Mouse (Mus musculus) stomach, embryonic 16.5 days (tissue): ENCODE results near the gene Snn. TPM values are rescaled to one million over a fixed set of nuclear protein-coding genes. Genes with fewer than 3 reads are reported as not detected.
A peak's percentile ranks its signal among the peaks of the same experiment; 100 is the strongest.

Experiments used
- ATAC-seq: fragments of 200-750 bp; cut with Nextera tagmentation; 2 replicates; pipeline ENCODE4 v1.8.0; 2017; ENCODE audit warnings: moderate number of reproducible peaks, moderate TSS enrichment; ENCODE audit not compliant: insufficient read depth, low FRiP score
- H3K27ac ChIP-seq: fragments of 300-500 bp; sonication (generic); 2 replicates; pipeline ENCODE4 v1.5.1; 2014; ENCODE audit warnings: low read length
- H3K27me3 ChIP-seq: fragments of 300-500 bp; sonication (generic); 2 replicates; pipeline ENCODE4 v1.6.1; 2014; ENCODE audit warnings: low read length, control low read depth, mixed read lengths; ENCODE audit not compliant: control insufficient read depth, insufficient read depth
- H3K36me3 ChIP-seq: fragments of 300-500 bp; sonication (generic); 2 replicates; pipeline ENCODE4 v1.6.1; 2014; ENCODE audit warnings: low read length; ENCODE audit not compliant: control insufficient read depth, insufficient read depth
- H3K4me1 ChIP-seq: fragments of 300-500 bp; sonication (generic); 2 replicates; pipeline ENCODE4 v1.6.1; 2014; ENCODE audit warnings: low read length, control low read depth, mixed read lengths; ENCODE audit not compliant: control insufficient read depth, insufficient read depth
- H3K4me2 ChIP-seq: fragments of 300-500 bp; sonication (generic); 2 replicates; pipeline ENCODE4 v1.6.1; 2014; ENCODE audit warnings: low read depth, low read length, mixed read lengths
- H3K4me3 ChIP-seq: fragments of 300-500 bp; sonication (generic); replicated peaks from 2 replicates; pipeline ENCODE4 v1.5.1; 2014; ENCODE audit warnings: mild to moderate bottlenecking, low read length
- H3K9ac ChIP-seq: fragments of 300-500 bp; sonication (generic); 2 replicates; pipeline ENCODE4 v1.6.1; 2014; ENCODE audit warnings: low read length
- H3K9me3 ChIP-seq: fragments of 300-500 bp; sonication (generic); replicated peaks from 2 replicates; pipeline ENCODE4 v1.6.1; 2016; ENCODE audit warnings: low read length, control low read depth; ENCODE audit not compliant: control insufficient read depth
- WGBS: fragments of 180-500 bp; shearing (Covaris S2); extraction: QIAGEN DNeasy Blood & Tissue Kit; methylation state at CpG from one replicate; pipeline ENCODE4 v1.1.7; 2014; 5-methylcytosine and 5-hydroxymethylcytosine counted together
- polyA plus RNA-seq: library from polyadenylated mRNA; unstranded; fragments of >200 nt; fragmentation: Nextera tagmentation; extraction: Ambion mirVana; gene quantifications from 2 replicates; pipeline ENCODE4 v1.2.1, GENCODE M21; 2015

Gene Snn
- polyA plus RNA-seq, 1 experiment from 2014 or later: 23.6 TPM

GRCm38 (mm10) chr16:11035790-11036431 is 24.8 kb upstream of the Snn start:
- H3K4me2 ChIP-seq: no peak overlapping the region
- H3K9ac ChIP-seq: 0 out of 2 replicates have a peak overlapping the region, but pooled peaks have one; percentile 31
- no peaks in the 10 kb centered on the region for H3K4me1 ChIP-seq
- no peaks in the 10 kb centered on the region for H3K27me3 ChIP-seq
- H3K27ac ChIP-seq: no peak overlapping the region
- ATAC-seq: peak; percentile 51; the same call in 1 of the 2 replicates
- no peaks in the 10 kb centered on the region for H3K36me3 ChIP-seq
- WGBS: 28% methylated on average over 15 of the region's 15 CpGs
- no peaks in the 10 kb centered on the region for H3K9me3 ChIP-seq
- no peak overlapping the region for H3K4me3 ChIP-seq

DNA sequence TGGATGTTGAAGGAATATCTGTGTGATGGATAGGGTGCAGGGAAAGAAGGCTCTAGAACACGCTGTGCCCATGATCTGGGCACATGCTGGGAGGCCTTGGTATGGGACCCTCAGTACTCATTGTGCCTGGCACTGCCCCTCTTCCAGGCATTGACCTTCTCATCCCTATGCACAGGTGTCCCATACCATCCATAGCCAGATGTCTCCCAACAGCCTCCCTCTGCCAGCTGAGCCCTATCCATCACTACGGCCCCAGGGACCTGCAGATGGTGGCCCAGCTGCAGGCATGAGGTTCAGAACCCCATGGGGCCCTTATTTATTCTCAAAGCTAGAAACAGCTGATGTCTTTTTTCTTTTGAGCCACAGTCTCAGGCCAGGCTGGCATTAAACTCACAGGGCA is 20.1 kb upstream of the Snn start:
- no peak overlapping the region for H3K27ac ChIP-seq
- no peaks in the 10 kb centered on the region for H3K4me1 ChIP-seq
- H3K9me3 ChIP-seq: no peaks in the 10 kb centered on the region
- WGBS: 78% methylated on average over 2 of the region's 2 CpGs
- H3K36me3 ChIP-seq: no peaks in the 10 kb centered on the region
- no peak for ATAC-seq
- H3K9ac ChIP-seq: no peak overlapping the region
- H3K4me3 ChIP-seq: no peak overlapping the region
- H3K27me3 ChIP-seq: no peaks in the 10 kb centered on the region
- H3K4me2 ChIP-seq: no peak overlapping the region

- WGBS: 82% methylated on average over 5 of the region's 5 CpGs
- H3K4me3 ChIP-seq: no peak overlapping the region
- no peak for ATAC-seq
- H3K9ac ChIP-seq: no peak overlapping the region
- H3K27ac ChIP-seq: no peak overlapping the region
- no peaks in the 10 kb centered on the region for H3K9me3 ChIP-seq
- H3K4me1 ChIP-seq: no peaks in the 10 kb centered on the region
- H3K36me3 ChIP-seq: no peaks in the 10 kb centered on the region
- H3K27me3 ChIP-seq: no peaks in the 10 kb centered on the region
- H3K4me2 ChIP-seq: no peak overlapping the region
Observed at GRCm38 (mm10) chr16:11043239-11043638, 17.5 kb upstream of the Snn start.

DNA sequence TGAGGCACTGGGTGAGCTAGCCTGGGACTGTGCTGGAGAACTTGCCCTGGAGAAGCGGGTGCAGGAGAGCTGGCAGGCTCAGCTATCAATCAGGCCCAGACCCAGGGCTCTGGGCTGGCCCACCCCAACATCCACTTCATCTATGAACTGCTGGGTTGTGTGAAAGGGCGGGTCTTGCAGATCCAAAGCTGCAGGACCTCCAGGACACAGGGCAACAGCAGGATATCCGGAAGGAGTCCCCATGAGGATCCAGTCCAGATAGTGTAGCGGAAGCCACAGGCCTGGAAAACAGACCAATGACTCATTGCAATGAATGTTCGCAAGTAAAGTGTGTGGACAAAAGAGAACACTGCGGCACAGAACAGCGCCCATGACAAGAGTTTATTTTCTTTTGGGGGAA is 14.3 kb upstream of the Snn start:
- Histone ChIP-seq H3K36me3 (no peaks in the 10 kb centered on the region), H3K4me3 (no peak overlapping the region), H3K9me3 (no peaks in the 10 kb centered on the region), H3K4me1 (no peaks in the 10 kb centered on the region), H3K4me2 (no peak overlapping the region), H3K27ac (no peak overlapping the region), H3K27me3 (no peaks in the 10 kb centered on the region), H3K9ac (no peak overlapping the region)
- ATAC-seq: peak; percentile 17; the same call in 1 of the 2 replicates
- WGBS: 78% methylated on average over 7 of the region's 7 CpGs

GRCm38 (mm10) chr16:11047130-11047529 is 13.6 kb upstream of the Snn start:
- Histone ChIP-seq H3K27ac (no peak overlapping the region), H3K4me3 (no peak overlapping the region), H3K36me3 (no peaks in the 10 kb centered on the region), H3K4me2 (no peak overlapping the region), H3K9me3 (no peaks in the 10 kb centered on the region), H3K27me3 (no peaks in the 10 kb centered on the region), H3K4me1 (no peaks in the 10 kb centered on the region), H3K9ac (no peak overlapping the region)
- no peak for ATAC-seq
- WGBS: 65% methylated on average over 7 of the region's 7 CpGs

DNA sequence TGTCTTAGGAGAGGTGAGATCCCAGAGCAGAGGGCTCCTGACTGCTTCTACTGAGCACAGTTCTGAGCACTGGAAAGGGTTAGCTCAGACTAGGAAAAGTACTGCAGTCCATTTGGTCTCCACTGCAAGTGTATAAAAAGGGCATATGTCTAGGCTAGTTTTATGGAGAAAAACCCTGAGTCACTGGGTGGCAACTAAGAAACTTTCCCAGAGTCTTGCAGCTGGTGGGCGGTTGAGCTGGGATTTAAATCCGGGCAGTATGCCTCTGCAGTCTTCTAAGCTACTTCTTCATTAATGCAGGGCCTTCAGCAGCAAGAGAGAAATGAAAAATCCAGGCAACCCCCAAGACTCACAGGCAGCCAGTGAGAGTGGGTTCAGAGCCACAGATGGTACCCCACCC is 10.5 kb upstream of the Snn start:
- no peaks in the 10 kb centered on the region for H3K27me3 ChIP-seq
- WGBS: 79% methylated on average over 2 of the region's 2 CpGs
- no peak for ATAC-seq
- no peaks in the 10 kb centered on the region for H3K4me1 ChIP-seq
- H3K4me3 ChIP-seq: no peak overlapping the region
- no peaks in the 10 kb centered on the region for H3K36me3 ChIP-seq
- no peak overlapping the region for H3K4me2 ChIP-seq
- no peaks in the 10 kb centered on the region for H3K9me3 ChIP-seq
- H3K27ac ChIP-seq: no peak overlapping the region
- no peak overlapping the region for H3K9ac ChIP-seq

DNA sequence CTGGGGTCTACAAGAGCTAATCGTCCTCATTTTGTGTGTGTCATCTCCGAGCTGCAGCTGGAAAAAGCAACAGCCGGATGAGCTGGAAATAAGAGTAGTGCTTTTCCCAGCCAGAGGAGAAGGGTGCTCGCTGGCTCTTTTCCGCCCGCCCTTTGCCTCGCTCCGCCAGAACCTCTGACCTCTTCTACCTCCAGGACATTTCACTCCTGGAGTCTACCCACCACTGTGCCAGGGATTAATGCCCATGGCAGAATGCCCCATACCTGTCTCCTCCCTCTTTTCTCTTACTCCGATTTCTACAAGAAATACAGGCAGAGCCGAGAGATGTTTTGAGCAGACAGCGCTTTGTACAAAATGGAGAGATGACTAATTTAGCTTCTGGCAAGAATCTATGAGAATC is 9.6 kb upstream of the Snn start:
- no peak overlapping the region for H3K4me3 ChIP-seq
- H3K27ac ChIP-seq: no peak overlapping the region
- no peak for ATAC-seq
- H3K9me3 ChIP-seq: no peaks in the 10 kb centered on the region
- H3K27me3 ChIP-seq: no peaks in the 10 kb centered on the region
- 85% methylated on average over 11 of the region's 11 CpGs for WGBS
- H3K4me1 ChIP-seq: no peaks in the 10 kb centered on the region
- H3K4me2 ChIP-seq: no peak overlapping the region
- no peak overlapping the region for H3K9ac ChIP-seq
- no peaks in the 10 kb centered on the region for H3K36me3 ChIP-seq

- no peaks in the 10 kb centered on the region for H3K36me3 ChIP-seq
- H3K27me3 ChIP-seq: no peaks in the 10 kb centered on the region
- WGBS: 66% methylated on average over 6 of the region's 6 CpGs
- H3K9me3 ChIP-seq: no peaks in the 10 kb centered on the region
- no peak overlapping the region for H3K9ac ChIP-seq
- H3K4me3 ChIP-seq: no peak overlapping the region
- no peak overlapping the region for H3K4me2 ChIP-seq
- ATAC-seq: no peak
- H3K27ac ChIP-seq: no peak overlapping the region
- no peaks in the 10 kb centered on the region for H3K4me1 ChIP-seq
Observed at GRCm38 (mm10) chr16:11054409-11054808, 6.3 kb upstream of the Snn start.

- ATAC-seq: peak; percentile 9; the same call in 1 of the 2 replicates
- Histone ChIP-seq H3K9me3 (no peaks in the 10 kb centered on the region), H3K27ac (no peak overlapping the region), H3K4me1 (no peaks in the 10 kb centered on the region), H3K27me3 (no peaks in the 10 kb centered on the region), H3K36me3 (no peaks in the 10 kb centered on the region), H3K4me3 (no peak overlapping the region), H3K4me2 (no peak overlapping the region), H3K9ac (no peak overlapping the region)
- WGBS: 85% methylated on average over 6 of the region's 6 CpGs
Observed at GRCm38 (mm10) chr16:11054871-11055270, 5.9 kb upstream of the Snn start.
